Mouse (Mus musculus) liver, embryonic 14.5 days (tissue): ENCODE results near the gene Gpn1. TPM values are rescaled to one million over a fixed set of nuclear protein-coding genes. Genes with fewer than 3 reads are reported as not detected.

Source experiments
- ATAC-seq: fragments of 200-750 bp; cut with Nextera tagmentation; 2 replicates; pipeline ENCODE4 v1.8.0; 2017; ENCODE audit warnings: moderate number of reproducible peaks, mild to moderate bottlenecking, moderate library complexity; ENCODE audit not compliant: insufficient read depth
- DNase-seq, 3 experiments: peaks; one replicate each; pipeline ENCODE4 v3.0.0-alpha.2; 2012 to 2013; ENCODE audit warnings: low read depth in 3 of 3, low spot score in 3 of 3
- H3K27ac ChIP-seq: fragments of 300-500 bp; sonication (generic); 2 replicates; pipeline ENCODE4 v1.5.1; 2014; ENCODE audit warnings: moderate library complexity, mild to moderate bottlenecking, control low read depth, inconsistent platforms
- H3K27me3 ChIP-seq: fragments of 300-500 bp; sonication (generic); 2 replicates; pipeline ENCODE4 v1.6.1; 2014; ENCODE audit warnings: mild to moderate bottlenecking, low read length, moderate library complexity; ENCODE audit not compliant: control insufficient read depth, insufficient read depth
- H3K36me3 ChIP-seq: fragments of 300-500 bp; sonication (generic); replicated peaks from 2 replicates; pipeline ENCODE4 v1.6.1; 2014; ENCODE audit warnings: low read depth; ENCODE audit not compliant: control insufficient read depth, insufficient read depth
- H3K4me1 ChIP-seq, 2 experiments: fragments of 200-500 bp in 1 of 2; fragments of 300-500 bp in 1 of 2; sonication (generic) in 1 of 2; replicated peaks; 2 replicates each; pipeline ENCODE4 v1.6.1; 2012 to 2014; ENCODE audit warnings: antibody characterized with exemption in 1 of 2, inconsistent platforms in 1 of 2, low read length in 1 of 2; ENCODE audit not compliant: control insufficient read depth in 2 of 2, insufficient read depth in 2 of 2
- H3K4me2 ChIP-seq: fragments of 300-500 bp; sonication (generic); 2 replicates; pipeline ENCODE4 v1.6.1; 2014; ENCODE audit warnings: low read depth, mild to moderate bottlenecking, control low read depth, moderate library complexity
- H3K4me3 ChIP-seq, 2 experiments: fragments of 200-500 bp in 1 of 2; fragments of 300-500 bp in 1 of 2; sonication (generic) in 1 of 2; 2 replicates each; pipeline ENCODE4 v1.5.1; 2012 to 2014; ENCODE audit warnings: low read depth in 2 of 2, low read length in 2 of 2, mild to moderate bottlenecking in 2 of 2, control low read depth in 1 of 2, inconsistent platforms in 1 of 2, moderate library complexity in 1 of 2; ENCODE audit not compliant: insufficient read depth in 1 of 2
- H3K9ac ChIP-seq: fragments of 300-500 bp; sonication (generic); replicated peaks from 2 replicates; pipeline ENCODE4 v1.6.1; 2014; ENCODE audit warnings: mild to moderate bottlenecking, control low read depth, moderate library complexity
- H3K9me3 ChIP-seq: fragments of 300-500 bp; sonication (generic); 2 replicates; pipeline ENCODE4 v1.6.1; 2016; ENCODE audit warnings: low read length, mixed read lengths; ENCODE audit not compliant: control insufficient read depth
- CTCF ChIP-seq: IDR thresholded peaks from 2 replicates; pipeline ENCODE4 v1.5.1; 2016; ENCODE audit warnings: antibody characterized with exemption, low read depth, control low read depth
- EP300 ChIP-seq: IDR thresholded peaks from 2 replicates; pipeline ENCODE4 v1.6.1; 2016; ENCODE audit warnings: antibody characterized with exemption, low read depth
- WGBS: fragments of 180-500 bp; shearing (Covaris S2); extraction: QIAGEN DNeasy Blood & Tissue Kit; methylation state at CpG from one replicate; pipeline ENCODE4 v1.1.7; 2014; ENCODE audit not compliant: insufficient replicate concordance; 5-methylcytosine and 5-hydroxymethylcytosine counted together
- polyA plus RNA-seq, 2 experiments: library from polyadenylated mRNA; depleted of rRNA in 1 of 2; stranded (reverse) in 1 of 2; unstranded in 1 of 2; fragments of >200 nt; fragmentation: Nextera tagmentation in 1 of 2; extraction: Ambion mirVana in 1 of 2; gene quantifications; 2 replicates each; pipeline versions ENCODE4 v1.2.1 to v1.2.3; 2012 to 2014

The Gpn1 gene
- polyA plus RNA-seq, 2 experiments = 7.3 to 17.0 TPM

DNA sequence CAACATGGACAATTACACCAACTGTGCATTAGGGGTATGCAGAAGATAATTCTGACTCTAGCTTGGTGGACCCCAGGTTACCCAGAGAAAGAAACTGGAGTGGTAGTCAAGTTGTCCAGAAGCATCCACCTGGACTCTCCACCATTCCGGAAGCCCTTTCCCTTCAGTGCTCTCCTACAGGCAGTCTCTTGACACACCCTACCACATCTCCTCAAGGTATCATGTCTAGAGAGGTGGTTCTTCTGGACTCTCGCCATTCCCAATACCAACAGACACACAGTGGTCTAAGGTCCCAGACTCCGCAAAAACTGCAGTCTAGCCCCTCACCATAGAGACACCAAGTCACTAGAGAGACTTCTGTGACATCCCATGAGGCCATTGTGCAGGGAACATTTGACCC lies 9.1 kb upstream of the Gpn1 start, which contains the start of gene 4930548H24Rik:
Gene 4930548H24Rik, plus strand, starts transcription at position 301 of the 400 bp plus-strand sequence.
- no peak within 1 kb of the TSS for H3K4me2 ChIP-seq
- ATAC-seq (no peak), DNase-seq (no peak)
- TF ChIP-seq CTCF (no peak), EP300 (no peak)
- H3K9ac ChIP-seq = no peak within 1 kb of the TSS
- H3K27me3 ChIP-seq = no peaks in the 10 kb centered on the region
- no peak within 1 kb of the TSS for H3K4me3 ChIP-seq
- no peaks in the 10 kb centered on the region for H3K9me3 ChIP-seq
- WGBS = 80% methylated on average over 3 of the region's 3 CpGs
- H3K27ac ChIP-seq = no peak within 1 kb of the TSS
- H3K36me3 ChIP-seq = peaks cover 2% of the 10 kb centered on the region
- H3K4me1 ChIP-seq = no peaks in the 10 kb centered on the region

DNA sequence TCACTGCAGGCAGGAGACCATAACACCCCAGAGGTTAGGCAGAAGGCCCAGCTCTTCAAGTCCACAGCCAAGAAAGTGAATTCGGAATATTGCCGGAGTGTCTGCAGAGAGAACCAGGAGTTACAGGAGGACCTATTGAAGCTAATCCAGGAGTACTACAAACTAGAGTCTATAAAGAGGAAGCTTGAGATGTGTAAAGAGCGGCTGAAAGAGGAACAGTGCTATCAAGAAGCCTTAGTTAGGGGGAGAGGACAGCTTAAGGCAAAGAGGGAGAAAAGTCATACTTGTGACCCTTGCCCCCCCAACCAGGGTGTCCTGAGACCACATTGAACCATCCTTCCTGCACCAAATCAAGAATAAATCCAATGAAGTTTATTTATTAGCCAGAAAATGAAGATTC lies 6.7 kb upstream of the Gpn1 start:
- Histone ChIP-seq H3K4me2 (no peak overlapping the region), H3K36me3 (no peaks in the 10 kb centered on the region), H3K4me3 (no peak overlapping the region), H3K27ac (no peak overlapping the region), H3K9ac (no peak overlapping the region), H3K4me1 (no peaks in the 10 kb centered on the region), H3K9me3 (no peaks in the 10 kb centered on the region), H3K27me3 (no peaks in the 10 kb centered on the region)
- DNase-seq = no peak
- TF ChIP-seq EP300 (no peak), CTCF (no peak)
- WGBS = 66% methylated on average over 3 of the region's 3 CpGs
- no peak for ATAC-seq

DNA sequence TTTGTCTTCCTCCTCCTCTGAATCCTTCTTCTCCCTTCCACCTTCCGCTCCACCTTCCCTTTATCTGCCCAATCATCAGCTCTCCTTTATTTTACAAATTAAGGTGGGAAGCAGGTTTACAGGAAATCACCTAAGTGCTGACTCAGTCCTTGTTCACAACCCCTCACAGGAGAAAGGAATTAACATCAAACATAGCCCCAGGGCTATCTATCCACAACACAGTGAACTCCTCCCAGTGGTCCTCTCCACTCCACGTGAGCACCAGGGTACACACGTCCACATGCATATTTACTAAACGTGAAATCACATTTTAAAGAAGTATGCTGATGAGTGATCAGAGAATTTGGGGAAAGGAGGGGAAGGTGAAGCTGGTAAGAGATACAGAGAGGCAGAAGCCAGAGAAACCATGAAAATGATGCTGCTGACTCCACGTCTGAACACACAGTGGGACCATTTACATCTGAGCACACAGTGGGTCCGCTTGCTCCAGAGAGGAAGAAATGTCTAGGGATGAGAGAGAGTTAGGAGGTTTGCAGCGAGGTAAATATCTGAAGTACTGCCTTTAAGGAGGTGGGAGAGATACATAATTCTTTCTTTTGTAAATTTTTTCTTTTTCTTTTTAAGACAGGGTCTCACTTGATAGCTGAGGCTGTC lies 5.3 kb upstream of the Gpn1 start:
- H3K9me3 ChIP-seq = no peaks in the 10 kb centered on the region
- no peak for TF ChIP-seq CTCF
- TF ChIP-seq EP300 = no peak
- no peak overlapping the region for H3K27ac ChIP-seq
- H3K9ac ChIP-seq = no peak overlapping the region
- H3K4me3 ChIP-seq = no peak overlapping the region
- no peak for DNase-seq
- no peak for ATAC-seq
- no peaks in the 10 kb centered on the region for H3K36me3 ChIP-seq
- no peaks in the 10 kb centered on the region for H3K27me3 ChIP-seq
- peaks cover 0 to 3% of the 10 kb centered on the region in 2 experiments; a peak in 2 of 4 replicates for H3K4me1 ChIP-seq
- WGBS = 43% methylated on average over 7 of the region's 7 CpGs
- no peak overlapping the region for H3K4me2 ChIP-seq

DNA sequence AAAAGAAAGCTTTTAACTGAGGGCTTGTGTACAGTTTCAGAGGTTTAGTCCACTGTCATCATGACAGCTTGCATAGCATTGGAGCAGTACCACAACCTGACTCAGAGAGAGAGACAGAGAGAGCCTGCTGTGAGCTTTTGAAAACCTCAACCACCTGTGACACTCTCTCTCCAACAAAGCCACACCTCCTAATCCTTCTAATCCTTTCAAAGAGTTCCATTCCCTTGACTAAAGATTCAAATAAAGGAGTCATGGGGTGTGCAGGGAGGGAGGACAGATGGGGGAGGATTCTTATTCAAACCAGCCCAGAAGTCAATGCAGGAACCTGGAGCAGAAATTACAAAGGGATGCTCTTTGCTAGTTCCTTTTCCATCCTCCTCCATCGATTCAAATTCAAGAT lies 2.5 kb upstream of the Gpn1 start:
- no peak for DNase-seq
- Histone ChIP-seq H3K27me3 (no peaks in the 10 kb centered on the region), H3K36me3 (peaks cover 1% of the 10 kb centered on the region), H3K4me3 (no peak overlapping the region), H3K4me1 (peaks cover 3 to 14% of the 10 kb centered on the region in 2 experiments; a peak in 3 of 4 replicates), H3K27ac (no peak overlapping the region), H3K9me3 (no peaks in the 10 kb centered on the region), H3K4me2 (no peak overlapping the region), H3K9ac (no peak overlapping the region)
- WGBS = 17% methylated on average over 1 of the region's 1 CpGs
- TF ChIP-seq EP300 (no peak), CTCF (no peak)
- no peak for ATAC-seq

DNA sequence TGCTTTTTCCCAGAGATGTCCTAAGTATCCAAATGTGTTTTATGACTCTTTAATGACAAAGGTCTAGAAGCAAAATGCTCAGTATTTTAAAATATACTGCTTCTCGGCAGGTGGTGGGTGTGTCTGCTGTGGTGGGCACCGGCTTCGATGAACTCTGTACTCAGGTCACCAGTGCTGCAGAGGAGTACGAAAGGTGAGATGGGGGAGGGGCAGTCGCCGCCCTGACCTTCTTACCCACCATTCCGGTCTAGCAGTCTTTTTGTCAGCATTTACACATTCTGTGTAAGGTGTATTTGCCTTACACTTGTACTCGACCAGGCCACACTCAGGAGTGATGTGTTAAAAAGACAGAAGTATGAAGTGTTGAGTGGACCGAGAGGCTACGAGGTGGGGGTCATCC lies 10.3 kb downstream of the Gpn1 start:
- no peak overlapping the region for H3K9ac ChIP-seq
- peaks cover 5% of the 10 kb centered on the region for H3K36me3 ChIP-seq
- no peak for DNase-seq
- H3K4me2 ChIP-seq = no peak overlapping the region
- no peaks in the 10 kb centered on the region for H3K9me3 ChIP-seq
- H3K4me1 ChIP-seq = no peaks in the 10 kb centered on the region; a peak in 1 of 4 replicates
- WGBS = 79% methylated on average over 10 of the region's 10 CpGs
- no peak overlapping the region for H3K27ac ChIP-seq
- no peaks in the 10 kb centered on the region for H3K27me3 ChIP-seq
- TF ChIP-seq CTCF (no peak), EP300 (no peak)
- no peak overlapping the region for H3K4me3 ChIP-seq
- ATAC-seq = no peak
